Mouse (Mus musculus): Measurements from ENCODE around the gene Tigit. TPM values are rescaled to one million over a fixed set of nuclear protein-coding genes. Genes with fewer than 3 reads are reported as not detected.

Tigit gene
- polyA plus RNA-seq, 1 experiment from 2014 or later: 0.21 TPM

GRCm38 (mm10) chr16:43662124-43663004 is 1.6 kb downstream of the Tigit start:
- H3K27me3 ChIP-seq: no peaks in the 10 kb centered on the region
- no peaks in the 10 kb centered on the region for H3K4me1 ChIP-seq
- 80% methylated on average over 10 of the region's 10 CpGs for whole genome bisulfite sequencing
- no peak overlapping the region for H3K9ac ChIP-seq
- H3K4me2 ChIP-seq: no peak overlapping the region
- no peak for ATAC-seq (ENCODE audit: borderline replicate concordance, extremely low read depth, low FRiP score, low TSS enrichment)
- H3K36me3 ChIP-seq: no peaks in the 10 kb centered on the region
- no peak overlapping the region for H3K27ac ChIP-seq
- no peaks in the 10 kb centered on the region for H3K9me3 ChIP-seq
- H3K4me3 ChIP-seq: no peak overlapping the region

- H3K4me1 ChIP-seq: no peaks in the 10 kb centered on the region
- no peaks in the 10 kb centered on the region for H3K36me3 ChIP-seq
- no peak overlapping the region for H3K27ac ChIP-seq
- ATAC-seq (ENCODE audit: borderline replicate concordance, extremely low read depth, low FRiP score, low TSS enrichment): no peak
- H3K4me3 ChIP-seq: no peak overlapping the region
- H3K9me3 ChIP-seq: no peaks in the 10 kb centered on the region
- 91% methylated on average over 5 of the region's 5 CpGs for WGBS
- H3K27me3 ChIP-seq: no peaks in the 10 kb centered on the region
- no peak overlapping the region for H3K9ac ChIP-seq
- no peak overlapping the region for H3K4me2 ChIP-seq
Observed at GRCm38 (mm10) chr16:43661576-43661975, 2.4 kb downstream of the Tigit start.

- 68% methylated on average over 6 of the region's 6 CpGs for WGBS
Observed at GRCm38 (mm10) chr16:43655183-43655787, 8.7 kb downstream of the Tigit start.

GRCm38 (mm10) chr16:43654269-43654668 is 9.7 kb downstream of the Tigit start:
- no peak for ATAC-seq (ENCODE audit: borderline replicate concordance, extremely low read depth, low FRiP score, low TSS enrichment)
- Histone ChIP-seq H3K27ac (no peak overlapping the region), H3K4me2 (no peak overlapping the region), H3K4me1 (no peaks in the 10 kb centered on the region), H3K36me3 (no peaks in the 10 kb centered on the region), H3K9ac (no peak overlapping the region), H3K27me3 (no peaks in the 10 kb centered on the region), H3K9me3 (no peaks in the 10 kb centered on the region), H3K4me3 (no peak overlapping the region)
- 88% methylated on average over 3 of the region's 3 CpGs for WGBS

More at GRCm38 (mm10) chr16:43655183-43655787, 8.7 kb downstream of the Tigit start:
- Histone ChIP-seq H3K4me1 (no peaks in the 10 kb centered on the region), H3K27me3 (no peaks in the 10 kb centered on the region), H3K4me2 (no peak overlapping the region), H3K36me3 (no peaks in the 10 kb centered on the region), H3K9ac (no peak overlapping the region), H3K4me3 (no peak overlapping the region), H3K9me3 (no peaks in the 10 kb centered on the region), H3K27ac (no peak overlapping the region)
- ATAC-seq (ENCODE audit: borderline replicate concordance, extremely low read depth, low FRiP score, low TSS enrichment): no peak

GRCm38 (mm10) chr16:43653288-43653687 is 10.7 kb downstream of the Tigit start:
- Histone ChIP-seq H3K36me3 (no peaks in the 10 kb centered on the region), H3K27ac (no peak overlapping the region), H3K9me3 (no peaks in the 10 kb centered on the region), H3K4me3 (no peak overlapping the region), H3K27me3 (no peaks in the 10 kb centered on the region), H3K4me2 (no peak overlapping the region), H3K9ac (no peak overlapping the region), H3K4me1 (no peaks in the 10 kb centered on the region)
- WGBS: 65% methylated on average over 2 of the region's 2 CpGs
- ATAC-seq (ENCODE audit: borderline replicate concordance, extremely low read depth, low FRiP score, low TSS enrichment): no peak

GRCm38 (mm10) chr16:43650355-43651080 is 13.4 kb downstream of the Tigit start:
- Histone ChIP-seq H3K4me1 (no peaks in the 10 kb centered on the region), H3K9me3 (no peaks in the 10 kb centered on the region), H3K27me3 (no peaks in the 10 kb centered on the region), H3K4me3 (no peak overlapping the region), H3K4me2 (no peak overlapping the region), H3K9ac (no peak overlapping the region), H3K36me3 (no peaks in the 10 kb centered on the region), H3K27ac (no peak overlapping the region)
- WGBS: 91% methylated on average over 2 of the region's 3 CpGs
- ATAC-seq (ENCODE audit: borderline replicate concordance, extremely low read depth, low FRiP score, low TSS enrichment): no peak

- Histone ChIP-seq H3K4me3 (no peak overlapping the region), H3K36me3 (no peaks in the 10 kb centered on the region), H3K4me2 (no peak overlapping the region), H3K9ac (no peak overlapping the region), H3K27ac (no peak overlapping the region), H3K9me3 (no peaks in the 10 kb centered on the region), H3K4me1 (no peaks in the 10 kb centered on the region), H3K27me3 (no peaks in the 10 kb centered on the region)
- WGBS: 79% methylated on average over 1 of the region's 1 CpGs
- no peak for ATAC-seq (ENCODE audit: borderline replicate concordance, extremely low read depth, low FRiP score, low TSS enrichment)
Observed at GRCm38 (mm10) chr16:43647641-43648040, 16.3 kb downstream of the Tigit start.

GRCm38 (mm10) chr16:43646943-43647342 is 17.0 kb downstream of the Tigit start:
- Histone ChIP-seq H3K9ac (no peak overlapping the region), H3K9me3 (no peaks in the 10 kb centered on the region), H3K27me3 (no peaks in the 10 kb centered on the region), H3K4me3 (no peak overlapping the region), H3K4me1 (no peaks in the 10 kb centered on the region), H3K36me3 (no peaks in the 10 kb centered on the region), H3K4me2 (no peak overlapping the region), H3K27ac (no peak overlapping the region)
- ATAC-seq (ENCODE audit: borderline replicate concordance, extremely low read depth, low FRiP score, low TSS enrichment): no peak
- 85% methylated on average over 3 of the region's 3 CpGs for WGBS

- WGBS: 38% methylated on average over 4 of the region's 4 CpGs
- H3K9me3 ChIP-seq: no peaks in the 10 kb centered on the region
- no peak overlapping the region for H3K9ac ChIP-seq
- no peak overlapping the region for H3K27ac ChIP-seq
- H3K36me3 ChIP-seq: no peaks in the 10 kb centered on the region
- no peaks in the 10 kb centered on the region for H3K27me3 ChIP-seq
- no peak for ATAC-seq (ENCODE audit: borderline replicate concordance, extremely low read depth, low FRiP score, low TSS enrichment)
- no peaks in the 10 kb centered on the region for H3K4me1 ChIP-seq
- H3K4me3 ChIP-seq: no peak overlapping the region
- H3K4me2 ChIP-seq: no peak overlapping the region
Observed at GRCm38 (mm10) chr16:43645879-43646278, 18.1 kb downstream of the Tigit start.

GRCm38 (mm10) chr16:43641230-43641629 is 22.7 kb downstream of the Tigit start:
- H3K36me3 ChIP-seq: no peaks in the 10 kb centered on the region
- H3K27me3 ChIP-seq: no peaks in the 10 kb centered on the region
- WGBS: 72% methylated on average over 8 of the region's 8 CpGs
- H3K9ac ChIP-seq: no peak overlapping the region
- H3K4me1 ChIP-seq: 0 out of 2 replicates have a peak, but pooled peaks cover 4% of the 10 kb centered on the region
- no peak overlapping the region for H3K27ac ChIP-seq
- H3K4me3 ChIP-seq: no peak overlapping the region
- no peaks in the 10 kb centered on the region for H3K9me3 ChIP-seq
- H3K4me2 ChIP-seq: no peak overlapping the region
- no peak for ATAC-seq (ENCODE audit: borderline replicate concordance, extremely low read depth, low FRiP score, low TSS enrichment)

GRCm38 (mm10) chr16:43638406-43639049 is 25.4 kb downstream of the Tigit start:
- WGBS: 46% methylated on average over 21 of the region's 21 CpGs
- H3K36me3 ChIP-seq: no peaks in the 10 kb centered on the region
- ATAC-seq (ENCODE audit: borderline replicate concordance, extremely low read depth, low FRiP score, low TSS enrichment): peak; percentile 42; the same call in 1 of the 2 replicates
- H3K9ac ChIP-seq: no peak overlapping the region
- no peak overlapping the region for H3K4me3 ChIP-seq
- no peaks in the 10 kb centered on the region for H3K27me3 ChIP-seq
- peak overlapping the region; percentile 41 for H3K4me2 ChIP-seq
- no peak overlapping the region for H3K27ac ChIP-seq
- no peaks in the 10 kb centered on the region for H3K9me3 ChIP-seq
- H3K4me1 ChIP-seq: 0 out of 2 replicates have a peak, but pooled peaks cover 4% of the 10 kb centered on the region
